Mouse (Mus musculus) kidney, postnatal 0 days (tissue): ENCODE measurements around the gene Chst3. TPM values are rescaled to one million over a fixed set of nuclear protein-coding genes. Genes with fewer than 3 reads are reported as not detected.
"Not testable (repeated sequence)": the region's sequence is repeated elsewhere in the genome, so short reads cannot be mapped to it uniquely, and the experiment has no call there.

ENCODE experiments used
- ATAC-seq: fragments of 200-750 bp; cut with Nextera tagmentation; replicated peaks from 2 replicates; pipeline ENCODE4 v1.8.0; 2017; ENCODE audit warnings: low read depth, moderate number of reproducible peaks, moderate TSS enrichment, moderate library complexity; ENCODE audit not compliant: low FRiP score
- DNase-seq: peaks from one replicate; pipeline ENCODE4 v3.0.0-alpha.2; 2016; ENCODE audit warnings: low spot score
- H3K27ac ChIP-seq: fragments of 300-500 bp; sonication (generic); 2 replicates; pipeline ENCODE4 v1.5.1; 2014; ENCODE audit warnings: mild to moderate bottlenecking
- H3K27me3 ChIP-seq: fragments of 300-500 bp; sonication (generic); 2 replicates; pipeline ENCODE4 v1.6.1; 2014; ENCODE audit warnings: low read length, mixed read lengths; ENCODE audit not compliant: insufficient read depth
- H3K36me3 ChIP-seq: fragments of 300-500 bp; sonication (generic); 2 replicates; pipeline ENCODE4 v1.6.1; 2014; ENCODE audit warnings: low read length, mixed read lengths; ENCODE audit not compliant: insufficient read depth
- H3K4me1 ChIP-seq: fragments of 300-500 bp; sonication (generic); replicated peaks from 2 replicates; pipeline ENCODE4 v1.6.1; 2014; ENCODE audit warnings: antibody characterized with exemption, low read length, mixed read lengths; ENCODE audit not compliant: insufficient read depth
- H3K4me2 ChIP-seq: fragments of 300-500 bp; sonication (generic); 2 replicates; pipeline ENCODE4 v1.6.1; 2014; ENCODE audit warnings: mild to moderate bottlenecking, low read length, moderate library complexity, mixed read lengths
- H3K4me3 ChIP-seq: fragments of 300-500 bp; sonication (generic); replicated peaks from 2 replicates; pipeline ENCODE4 v1.5.1; 2014; ENCODE audit warnings: low read depth, low read length
- H3K9ac ChIP-seq: fragments of 300-500 bp; sonication (generic); 2 replicates; pipeline ENCODE4 v1.6.1; 2014; ENCODE audit warnings: low read depth, low read length
- H3K9me3 ChIP-seq: fragments of 300-500 bp; sonication (generic); replicated peaks from 2 replicates; pipeline ENCODE4 v1.6.1; 2016; ENCODE audit warnings: low read length, inconsistent platforms, mixed read lengths
- CTCF ChIP-seq: IDR thresholded peaks from 2 replicates; pipeline ENCODE4 v1.5.1; 2016; ENCODE audit warnings: antibody characterized with exemption, low read depth, mild to moderate bottlenecking, moderate library complexity
- WGBS: fragments of 180-500 bp; shearing (Covaris S2); extraction: QIAGEN DNeasy Blood & Tissue Kit; methylation state at CpG from one replicate; pipeline ENCODE4 v1.1.7; 2014; 5-methylcytosine and 5-hydroxymethylcytosine counted together
- polyA plus RNA-seq: library from polyadenylated mRNA; unstranded; fragments of >200 nt; fragmentation: Nextera tagmentation; extraction: Ambion mirVana; gene quantifications from 2 replicates; pipeline ENCODE4 v1.2.1, GENCODE M21; 2015

Gene Chst3
- polyA plus RNA-seq, 1 experiment from 2014 or later: 0.87 TPM

GRCm38 (mm10) chr10:60237475-60238154 lies 18.6 kb upstream of the Chst3 start:
- H3K27me3 ChIP-seq: no peaks in the 10 kb centered on the region
- no peak overlapping the region for H3K9ac ChIP-seq
- no peak for ATAC-seq
- no peak overlapping the region for H3K4me3 ChIP-seq
- no peaks in the 10 kb centered on the region for H3K4me1 ChIP-seq
- TF ChIP-seq CTCF: peak; percentile 86
- DNase-seq: peak; percentile 44
- no peaks in the 10 kb centered on the region for H3K9me3 ChIP-seq
- no peak overlapping the region for H3K27ac ChIP-seq
- WGBS: 64% methylated on average over 10 of the region's 10 CpGs
- no peak overlapping the region for H3K4me2 ChIP-seq
- H3K36me3 ChIP-seq: no peaks in the 10 kb centered on the region

GRCm38 (mm10) chr10:60235876-60236275 lies 16.8 kb upstream of the Chst3 start:
- H3K27ac ChIP-seq, H3K4me1 ChIP-seq, H3K9ac ChIP-seq, H3K9me3 ChIP-seq, H3K4me2 ChIP-seq, H3K4me3 ChIP-seq, H3K27me3 ChIP-seq, H3K36me3 ChIP-seq, ATAC-seq, DNase-seq: not testable (repeated sequence)
- 95% methylated on average over 6 of the region's 6 CpGs for WGBS

GRCm38 (mm10) chr10:60234006-60234405 lies 14.9 kb upstream of the Chst3 start:
- DNase-seq (no peak), ATAC-seq (no peak)
- H3K36me3 ChIP-seq: no peaks in the 10 kb centered on the region
- H3K9ac ChIP-seq: no peak overlapping the region
- no peak for TF ChIP-seq CTCF
- no peak overlapping the region for H3K4me2 ChIP-seq
- WGBS: 75% methylated on average over 9 of the region's 9 CpGs
- H3K27ac ChIP-seq: no peak overlapping the region
- no peaks in the 10 kb centered on the region for H3K9me3 ChIP-seq
- H3K4me1 ChIP-seq: peaks cover 5% of the 10 kb centered on the region; the same call in 1 of the 2 replicates
- no peak overlapping the region for H3K4me3 ChIP-seq
- H3K27me3 ChIP-seq: no peaks in the 10 kb centered on the region

- Histone ChIP-seq H3K9ac (no peak overlapping the region), H3K4me1 (peaks cover 5% of the 10 kb centered on the region; the same call in 1 of the 2 replicates), H3K27ac (no peak overlapping the region), H3K36me3 (no peaks in the 10 kb centered on the region), H3K4me3 (no peak overlapping the region), H3K4me2 (no peak overlapping the region), H3K9me3 (no peaks in the 10 kb centered on the region), H3K27me3 (no peaks in the 10 kb centered on the region)
- ATAC-seq (no peak), DNase-seq (no peak)
- TF ChIP-seq CTCF: no peak
- 62% methylated on average over 6 of the region's 6 CpGs for WGBS
Observed at GRCm38 (mm10) chr10:60230321-60231088, 11.4 kb upstream of the Chst3 start.

- Histone ChIP-seq H3K27ac (no peak overlapping the region), H3K4me1 (peaks cover 5% of the 10 kb centered on the region; the same call in 1 of the 2 replicates), H3K27me3 (no peaks in the 10 kb centered on the region), H3K4me2 (no peak overlapping the region), H3K4me3 (no peak overlapping the region), H3K9me3 (no peaks in the 10 kb centered on the region), H3K9ac (no peak overlapping the region), H3K36me3 (no peaks in the 10 kb centered on the region)
- ATAC-seq (no peak), DNase-seq (no peak)
- WGBS: 86% methylated on average over 6 of the region's 6 CpGs
- no peak for TF ChIP-seq CTCF
Observed at GRCm38 (mm10) chr10:60229113-60229512, 10.1 kb upstream of the Chst3 start.

- Histone ChIP-seq H3K27me3 (no peaks in the 10 kb centered on the region), H3K4me1 (peaks cover 5% of the 10 kb centered on the region; the same call in 1 of the 2 replicates), H3K4me3 (no peak overlapping the region), H3K27ac (no peak overlapping the region), H3K9ac (no peak overlapping the region), H3K4me2 (no peak overlapping the region), H3K9me3 (no peaks in the 10 kb centered on the region), H3K36me3 (no peaks in the 10 kb centered on the region)
- no peak for TF ChIP-seq CTCF
- DNase-seq: no peak
- no peak for ATAC-seq
- WGBS: 69% methylated on average over 4 of the region's 4 CpGs
Observed at GRCm38 (mm10) chr10:60227666-60228065, 8.6 kb upstream of the Chst3 start.
